Mouse (Mus musculus): ENCODE measurements around the gene Mettl1.

GRCm38 (mm10) chr10:127083292-127083914, 42.2 kb downstream of the Mettl1 start:
- TF ChIP-seq CTCF (IDR thresholded peaks at IDR 0.05; ENCODE audit: insufficient read depth, low read depth, low read length) (no peak), POLR2A (IDR thresholded peaks at IDR 0.05; ENCODE audit: insufficient read depth, low read depth, low read length) (no peak)

Measured in olfactory bulb, adult 2 months (tissue).